Mouse (Mus musculus) spleen, postnatal 36 days (tissue): ENCODE data around the gene Foxc1.
A peak's percentile ranks its signal among the peaks of the same experiment; 100 is the strongest.

ENCODE experiments used
- DNase-seq, 2 experiments: peaks; one replicate each; pipeline ENCODE4 v3.0.0; 2022; ENCODE audit warnings: low spot score in 2 of 2, mixed read lengths in 1 of 2

Foxc1 gene

GRCm38 (mm10) chr13:31805831-31806427 lies 504 bp upstream of the Foxc1 start:
- DNase-seq: no peak

- DNase-seq: no peak
Measured at GRCm38 (mm10) chr13:31806890-31807735, 680 bp downstream of the Foxc1 start.

GRCm38 (mm10) chr13:31807736-31808115 lies 1.3 kb downstream of the Foxc1 start:
- no peak for DNase-seq

GRCm38 (mm10) chr13:31808116-31808803 lies 1.8 kb downstream of the Foxc1 start:
- peak in 1 of 2 experiments; percentile 11 for DNase-seq

- no peak for DNase-seq
Measured at GRCm38 (mm10) chr13:31808804-31809420, 2.5 kb downstream of the Foxc1 start.

- DNase-seq: no peak
Measured at GRCm38 (mm10) chr13:31809701-31810100, 3.3 kb downstream of the Foxc1 start.

- no peak for DNase-seq
Measured at GRCm38 (mm10) chr13:31810375-31810692, 3.9 kb downstream of the Foxc1 start.

- no peak for DNase-seq
Measured at GRCm38 (mm10) chr13:31810693-31811541, 4.5 kb downstream of the Foxc1 start.

GRCm38 (mm10) chr13:31811542-31812021 lies 5.1 kb downstream of the Foxc1 start:
- DNase-seq: no peak

GRCm38 (mm10) chr13:31812701-31813100 lies 6.3 kb downstream of the Foxc1 start:
- DNase-seq: no peak

- DNase-seq: no peak
Measured at GRCm38 (mm10) chr13:31815383-31816003, 9.1 kb downstream of the Foxc1 start.

GRCm38 (mm10) chr13:31818337-31818736 lies 11.9 kb downstream of the Foxc1 start:
- DNase-seq: no peak

GRCm38 (mm10) chr13:31819664-31820405 lies 13.4 kb downstream of the Foxc1 start:
- DNase-seq: no peak

- no peak for DNase-seq
Measured at GRCm38 (mm10) chr13:31820587-31821017, 14.2 kb downstream of the Foxc1 start.

GRCm38 (mm10) chr13:31821050-31821449 lies 14.6 kb downstream of the Foxc1 start:
- DNase-seq: no peak

GRCm38 (mm10) chr13:31823316-31823715 lies 16.9 kb downstream of the Foxc1 start:
- DNase-seq: no peak

GRCm38 (mm10) chr13:31825180-31825579 lies 18.7 kb downstream of the Foxc1 start:
- no peak for DNase-seq

- no peak for DNase-seq
Measured at GRCm38 (mm10) chr13:31827160-31827559, 20.7 kb downstream of the Foxc1 start.

- DNase-seq: no peak
Measured at GRCm38 (mm10) chr13:31827820-31828332, 21.4 kb downstream of the Foxc1 start.

GRCm38 (mm10) chr13:31828446-31828845 lies 22.0 kb downstream of the Foxc1 start:
- DNase-seq: no peak
